Mouse (Mus musculus): ENCODE results near the gene Eif5a2. TPM values are rescaled to one million over a fixed set of nuclear protein-coding genes. Genes with fewer than 3 reads are reported as not detected.

The Eif5a2 gene
- 9.5 and 10.0 TPM in 2 replicates for polyA plus RNA-seq (2015; fragmentation: Nextera tagmentation; extraction: Ambion mirVana)

GRCm38 (mm10) chr3:28780994-28781393 is at the start of gene Eif5a2:
Eif5a2 (plus strand) TSS chr3:28781276.
- H3K36me3 ChIP-seq, result no peaks in the 10 kb centered on the region
- H3K4me3 ChIP-seq, result peak within 1 kb of the TSS; percentile 73
- H3K4me1 ChIP-seq, result peaks cover 10% of the 10 kb centered on the region; the same call in 1 of the 2 replicates
- peak within 1 kb of the TSS; percentile 69 for H3K9ac ChIP-seq
- 3% methylated on average over 31 of the region's 46 CpGs for whole genome bisulfite sequencing
- H3K9me3 ChIP-seq, result no peaks in the 10 kb centered on the region
- H3K27ac ChIP-seq, result no peak within 1 kb of the TSS
- H3K4me2 ChIP-seq, result peak within 1 kb of the TSS; percentile 99
- ATAC-seq (ENCODE audit: borderline replicate concordance, extremely low read depth, low FRiP score, low TSS enrichment), result peak; percentile 97
- H3K27me3 ChIP-seq, result no peaks in the 10 kb centered on the region

- no peaks in the 10 kb centered on the region for H3K27me3 ChIP-seq
- no peak overlapping the region for H3K4me2 ChIP-seq
- no peak overlapping the region for H3K9ac ChIP-seq
- no peak overlapping the region for H3K4me3 ChIP-seq
- ATAC-seq (ENCODE audit: borderline replicate concordance, extremely low read depth, low FRiP score, low TSS enrichment), result no peak
- 56% methylated on average over 2 of the region's 2 CpGs for WGBS
- H3K27ac ChIP-seq, result no peak overlapping the region
- H3K36me3 ChIP-seq, result no peaks in the 10 kb centered on the region
- H3K9me3 ChIP-seq, result no peaks in the 10 kb centered on the region
- no peaks in the 10 kb centered on the region for H3K4me1 ChIP-seq
Measured at GRCm38 (mm10) chr3:28734712-28735111, 46.4 kb upstream of the Eif5a2 start.

GRCm38 (mm10) chr3:28736981-28737380 is 44.1 kb upstream of the Eif5a2 start:
- no peak overlapping the region for H3K4me3 ChIP-seq
- H3K27ac ChIP-seq, result no peak overlapping the region
- H3K4me2 ChIP-seq, result no peak overlapping the region
- no peak for ATAC-seq (ENCODE audit: borderline replicate concordance, extremely low read depth, low FRiP score, low TSS enrichment)
- H3K9me3 ChIP-seq, result no peaks in the 10 kb centered on the region
- 36% methylated on average over 2 of the region's 2 CpGs for WGBS
- H3K9ac ChIP-seq, result no peak overlapping the region
- no peaks in the 10 kb centered on the region for H3K36me3 ChIP-seq
- no peaks in the 10 kb centered on the region for H3K27me3 ChIP-seq
- no peaks in the 10 kb centered on the region for H3K4me1 ChIP-seq

GRCm38 (mm10) chr3:28740353-28740752 is 40.7 kb upstream of the Eif5a2 start:
- no peaks in the 10 kb centered on the region for H3K9me3 ChIP-seq
- ATAC-seq (ENCODE audit: borderline replicate concordance, extremely low read depth, low FRiP score, low TSS enrichment), result no peak
- no peaks in the 10 kb centered on the region for H3K36me3 ChIP-seq
- H3K27me3 ChIP-seq, result no peaks in the 10 kb centered on the region
- H3K9ac ChIP-seq, result no peak overlapping the region
- 40% methylated on average over 6 of the region's 6 CpGs for WGBS
- no peaks in the 10 kb centered on the region for H3K4me1 ChIP-seq
- H3K4me3 ChIP-seq, result no peak overlapping the region
- H3K4me2 ChIP-seq, result no peak overlapping the region
- no peak overlapping the region for H3K27ac ChIP-seq

- Histone ChIP-seq H3K4me1 (no peaks in the 10 kb centered on the region), H3K36me3 (no peaks in the 10 kb centered on the region), H3K27me3 (no peaks in the 10 kb centered on the region), H3K4me2 (no peak overlapping the region), H3K27ac (no peak overlapping the region), H3K9ac (no peak overlapping the region), H3K4me3 (no peak overlapping the region), H3K9me3 (no peaks in the 10 kb centered on the region)
- no peak for ATAC-seq (ENCODE audit: borderline replicate concordance, extremely low read depth, low FRiP score, low TSS enrichment)
- WGBS, result 39% methylated on average over 8 of the region's 8 CpGs
Measured at GRCm38 (mm10) chr3:28743251-28743650, 37.8 kb upstream of the Eif5a2 start.

GRCm38 (mm10) chr3:28745835-28746483 is 35.1 kb upstream of the Eif5a2 start:
- Histone ChIP-seq H3K4me2 (no peak overlapping the region), H3K27me3 (no peaks in the 10 kb centered on the region), H3K27ac (no peak overlapping the region), H3K9ac (no peak overlapping the region), H3K9me3 (no peaks in the 10 kb centered on the region), H3K4me3 (no peak overlapping the region), H3K4me1 (no peaks in the 10 kb centered on the region), H3K36me3 (no peaks in the 10 kb centered on the region)
- WGBS, result 29% methylated on average over 7 of the region's 7 CpGs
- peak; percentile 70; the same call in 1 of the 2 replicates for ATAC-seq (ENCODE audit: borderline replicate concordance, extremely low read depth, low FRiP score, low TSS enrichment)

GRCm38 (mm10) chr3:28748151-28748550 is 32.9 kb upstream of the Eif5a2 start:
- no peaks in the 10 kb centered on the region for H3K27me3 ChIP-seq
- H3K9ac ChIP-seq, result no peak overlapping the region
- ATAC-seq (ENCODE audit: borderline replicate concordance, extremely low read depth, low FRiP score, low TSS enrichment), result no peak
- H3K4me1 ChIP-seq, result no peaks in the 10 kb centered on the region
- H3K4me2 ChIP-seq, result no peak overlapping the region
- WGBS, result 91% methylated on average over 3 of the region's 3 CpGs
- H3K36me3 ChIP-seq, result no peaks in the 10 kb centered on the region
- H3K9me3 ChIP-seq, result no peaks in the 10 kb centered on the region
- H3K4me3 ChIP-seq, result no peak overlapping the region
- H3K27ac ChIP-seq, result no peak overlapping the region

- H3K4me2 ChIP-seq, result no peak overlapping the region
- H3K36me3 ChIP-seq, result no peaks in the 10 kb centered on the region
- no peaks in the 10 kb centered on the region for H3K27me3 ChIP-seq
- ATAC-seq (ENCODE audit: borderline replicate concordance, extremely low read depth, low FRiP score, low TSS enrichment), result no peak
- H3K27ac ChIP-seq, result no peak overlapping the region
- no peaks in the 10 kb centered on the region for H3K9me3 ChIP-seq
- no peaks in the 10 kb centered on the region for H3K4me1 ChIP-seq
- H3K4me3 ChIP-seq, result no peak overlapping the region
- no peak overlapping the region for H3K9ac ChIP-seq
Measured at GRCm38 (mm10) chr3:28748956-28749355, 32.1 kb upstream of the Eif5a2 start.

GRCm38 (mm10) chr3:28755477-28755876 is 25.6 kb upstream of the Eif5a2 start:
- no peak overlapping the region for H3K27ac ChIP-seq
- H3K4me3 ChIP-seq, result no peak overlapping the region
- no peak overlapping the region for H3K9ac ChIP-seq
- no peak for ATAC-seq (ENCODE audit: borderline replicate concordance, extremely low read depth, low FRiP score, low TSS enrichment)
- no peak overlapping the region for H3K4me2 ChIP-seq
- WGBS, result 68% methylated on average over 7 of the region's 7 CpGs
- no peaks in the 10 kb centered on the region for H3K4me1 ChIP-seq
- H3K36me3 ChIP-seq, result no peaks in the 10 kb centered on the region
- no peaks in the 10 kb centered on the region for H3K27me3 ChIP-seq
- H3K9me3 ChIP-seq, result no peaks in the 10 kb centered on the region

- Histone ChIP-seq H3K36me3 (no peaks in the 10 kb centered on the region), H3K4me2 (no peak overlapping the region), H3K27ac (no peak overlapping the region), H3K9me3 (no peaks in the 10 kb centered on the region), H3K27me3 (no peaks in the 10 kb centered on the region), H3K9ac (no peak overlapping the region), H3K4me1 (no peaks in the 10 kb centered on the region), H3K4me3 (no peak overlapping the region)
- ATAC-seq (ENCODE audit: borderline replicate concordance, extremely low read depth, low FRiP score, low TSS enrichment), result no peak
- WGBS, result 80% methylated on average over 8 of the region's 8 CpGs
Measured at GRCm38 (mm10) chr3:28761225-28761789, 19.8 kb upstream of the Eif5a2 start.

- WGBS, result 65% methylated on average over 4 of the region's 4 CpGs
- Histone ChIP-seq H3K9ac (no peak overlapping the region), H3K4me1 (no peaks in the 10 kb centered on the region), H3K9me3 (no peaks in the 10 kb centered on the region), H3K4me3 (no peak overlapping the region), H3K36me3 (no peaks in the 10 kb centered on the region), H3K27ac (peak overlapping the region; percentile 82), H3K4me2 (no peak overlapping the region), H3K27me3 (no peaks in the 10 kb centered on the region)
- peak; percentile 59; the same call in 1 of the 2 replicates for ATAC-seq (ENCODE audit: borderline replicate concordance, extremely low read depth, low FRiP score, low TSS enrichment)
Measured at GRCm38 (mm10) chr3:28766935-28767334, 14.1 kb upstream of the Eif5a2 start.

- Histone ChIP-seq H3K4me3 (no peak overlapping the region), H3K27ac (peak overlapping the region; percentile 73), H3K27me3 (no peaks in the 10 kb centered on the region), H3K36me3 (no peaks in the 10 kb centered on the region), H3K9ac (no peak overlapping the region), H3K9me3 (no peaks in the 10 kb centered on the region), H3K4me2 (no peak overlapping the region), H3K4me1 (no peaks in the 10 kb centered on the region)
- 68% methylated on average over 3 of the region's 3 CpGs for WGBS
- no peak for ATAC-seq (ENCODE audit: borderline replicate concordance, extremely low read depth, low FRiP score, low TSS enrichment)
Measured at GRCm38 (mm10) chr3:28768222-28768621, 12.9 kb upstream of the Eif5a2 start.

Data from lung, embryonic 15.5 days (tissue).